ENCODE assay signal across 26 mouse cellular contexts in the genomic region with DNA sequence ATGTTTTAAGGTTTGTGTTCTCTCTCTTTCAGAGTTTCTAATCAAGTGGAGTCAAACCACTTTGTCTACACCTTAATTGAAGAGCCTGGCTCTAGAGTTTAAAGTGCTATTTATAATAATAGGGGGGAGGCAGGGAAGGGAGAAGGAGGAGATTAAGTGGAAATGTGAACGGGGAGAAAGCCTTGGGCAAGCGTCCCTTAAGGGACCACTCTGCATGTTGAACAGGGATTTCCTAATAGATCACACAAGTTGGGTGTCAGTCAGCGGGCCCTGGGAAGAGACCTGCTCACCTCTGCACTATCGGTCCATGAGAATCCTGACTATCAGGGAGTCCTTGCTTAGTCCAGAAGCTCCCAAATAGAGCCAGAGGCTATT. TPM values are rescaled to one million over a fixed set of nuclear protein-coding genes. Genes with fewer than 3 reads are reported as not detected.
DNase-seq lines count a peak whose midpoint lies in the region; ATAC-seq lines count a peak whose summit lies in the region.
"Had no signal": no experiment of that assay in that cellular context is flagged by ENCODE, and none has a peak within 500 bp of the region (broad histone marks: within the 10 kb centered on the region; RNA-seq: fewer than 3 reads in every experiment).

No protein-coding gene starts in this region.

- no peak; the same call in 1 of the 2 replicates for ATAC-seq in heart, embryonic 13.5 days (ENCODE audit: extremely low read depth, insufficient number of reproducible peaks, low FRiP score, low TSS enrichment)
- 0 out of 2 replicates have a peak, but pooled peaks have one; percentile 17 for ATAC-seq in midbrain, embryonic 15.5 days (replicated peaks)
- no peak for ATAC-seq in embryonic facial prominence, embryonic 12.5 days (ENCODE audit: insufficient number of reproducible peaks, insufficient read depth, low FRiP score, low TSS enrichment)
- ATAC-seq in frontal cortex, adult (ENCODE audit: low TSS enrichment), result no peak
- ATAC-seq: forebrain, embryonic 15.5 days; intestine, postnatal 0 days; Patski had no signal

- peaks cover 88% of the 10 kb centered on the region for H3K27me3 ChIP-seq in heart, embryonic 13.5 days (replicated peaks)
- H3K27me3 ChIP-seq in midbrain, embryonic 15.5 days (replicated peaks), result no peaks in the 10 kb centered on the region; the same call in 1 of the 2 replicates
- peaks cover 77% of the 10 kb centered on the region for H3K27me3 ChIP-seq in midbrain, embryonic 10.5 days (ENCODE audit: low read depth, poor library complexity, severe bottlenecking)
- no peaks in the 10 kb centered on the region for H3K27me3 ChIP-seq in embryonic facial prominence, embryonic 12.5 days
- H3K27me3 ChIP-seq: forebrain, embryonic 15.5 days; kidney, embryonic 15.5 days; neural tube, embryonic 13.5 days; Patski had no signal

- WGBS in heart, embryonic 13.5 days, result 13% methylated on average over 4 of the region's 4 CpGs
- 10% methylated on average over 4 of the region's 4 CpGs for WGBS in midbrain, embryonic 15.5 days
- WGBS in midbrain, embryonic 10.5 days, result 6% methylated on average over 4 of the region's 4 CpGs
- WGBS in embryonic facial prominence, embryonic 12.5 days, result 4% methylated on average over 4 of the region's 4 CpGs

- no peak for DNase-seq in heart, adult 18-20 months
- DNase-seq in midbrain, embryonic 10.5 days (ENCODE audit: low spot score), result no peak
- no peak for DNase-seq in layer of hippocampus, postnatal 14 days (ENCODE audit: low spot score in 2 of 2)
- DNase-seq: adrenal gland, postnatal 25 days; B cell, adult 2 months; cerebellum, adult 11 months; cerebellum, postnatal 10 days; gastrocnemius, postnatal 25 days; heart, postnatal 4 days; layer of hippocampus, postnatal 36 days; liver; right cerebral cortex, adult 18-20 months; thymus, postnatal 4 days had no signal

- H3K4me1 ChIP-seq in heart, embryonic 13.5 days, result peaks cover 31% of the 10 kb centered on the region
- H3K4me1 ChIP-seq in midbrain, embryonic 15.5 days, result peaks cover 5% of the 10 kb centered on the region; the same call in 1 of the 2 replicates
- H3K4me1 ChIP-seq in midbrain, embryonic 10.5 days, result peaks cover 36% of the 10 kb centered on the region
- peaks cover 19% of the 10 kb centered on the region for H3K4me1 ChIP-seq in embryonic facial prominence, embryonic 12.5 days

- H3K4me2 ChIP-seq in heart, embryonic 13.5 days, result peak overlapping the region; percentile 28
- H3K4me2 ChIP-seq in midbrain, embryonic 15.5 days, result no peak overlapping the region
- 0 out of 2 replicates have a peak overlapping the region, but pooled peaks have one; percentile 17 for H3K4me2 ChIP-seq in embryonic facial prominence, embryonic 12.5 days (replicated peaks)
- H3K4me2 ChIP-seq: forebrain, embryonic 15.5 days; kidney, embryonic 15.5 days; midbrain, embryonic 13.5 days; neural tube, embryonic 13.5 days had no signal

- H3K4me3 ChIP-seq in heart, embryonic 13.5 days, result no peak overlapping the region
- H3K4me3 ChIP-seq in midbrain, embryonic 15.5 days, result no peak overlapping the region
- no peak overlapping the region for H3K4me3 ChIP-seq in midbrain, embryonic 10.5 days
- no peak overlapping the region for H3K4me3 ChIP-seq in embryonic facial prominence, embryonic 12.5 days
- H3K4me3 ChIP-seq: forebrain, embryonic 15.5 days; heart, embryonic 10.5 days; kidney, embryonic 15.5 days; midbrain, embryonic 13.5 days; neural tube, embryonic 13.5 days had no signal

- H3K9me3 ChIP-seq in heart, embryonic 13.5 days, result no peaks in the 10 kb centered on the region
- no peaks in the 10 kb centered on the region for H3K9me3 ChIP-seq in midbrain, embryonic 15.5 days
- H3K9me3 ChIP-seq in midbrain, embryonic 10.5 days (replicated peaks), result no peaks in the 10 kb centered on the region
- H3K9me3 ChIP-seq in embryonic facial prominence, embryonic 12.5 days, result no peaks in the 10 kb centered on the region
- H3K9me3 ChIP-seq: forebrain, embryonic 15.5 days; heart, embryonic 10.5 days; kidney, embryonic 15.5 days; midbrain, embryonic 13.5 days; neural tube, embryonic 13.5 days had no signal

- H3K9ac ChIP-seq in heart, embryonic 13.5 days, result no peak overlapping the region
- no peak overlapping the region for H3K9ac ChIP-seq in midbrain, embryonic 15.5 days
- H3K9ac ChIP-seq in embryonic facial prominence, embryonic 12.5 days, result no peak overlapping the region
- H3K9ac ChIP-seq: forebrain, embryonic 15.5 days; kidney, embryonic 15.5 days; midbrain, embryonic 13.5 days; neural tube, embryonic 13.5 days had no signal

- H3K27ac ChIP-seq in heart, embryonic 13.5 days (replicated peaks), result no peak overlapping the region
- H3K27ac ChIP-seq in midbrain, embryonic 15.5 days, result no peak overlapping the region
- H3K27ac ChIP-seq in midbrain, embryonic 10.5 days (replicated peaks), result no peak overlapping the region
- H3K27ac ChIP-seq in embryonic facial prominence, embryonic 12.5 days, result no peak overlapping the region
- H3K27ac ChIP-seq: forebrain, embryonic 15.5 days; heart, embryonic 10.5 days; hindbrain, postnatal 0 days; kidney, embryonic 15.5 days; midbrain, embryonic 13.5 days; neural tube, embryonic 13.5 days had no signal

- no peaks in the 10 kb centered on the region for H3K36me3 ChIP-seq in heart, embryonic 13.5 days
- H3K36me3 ChIP-seq in midbrain, embryonic 15.5 days (replicated peaks), result no peaks in the 10 kb centered on the region
- H3K36me3 ChIP-seq in midbrain, embryonic 10.5 days, result no peaks in the 10 kb centered on the region
- H3K36me3 ChIP-seq in embryonic facial prominence, embryonic 12.5 days, result no peaks in the 10 kb centered on the region
- H3K36me3 ChIP-seq: forebrain, embryonic 15.5 days; heart, embryonic 10.5 days; kidney, embryonic 15.5 days; midbrain, embryonic 13.5 days; neural tube, embryonic 13.5 days had no signal

RNA-seq across cellular contexts. Expression of gene Fzd7, which starts 9.1 kb away (rescaled TPM):
- polyA plus RNA-seq in heart, embryonic 13.5 days (2015; fragmentation: Nextera tagmentation; extraction: Ambion mirVana), result 3.0 and 3.5 TPM in 2 replicates
- 1 to 10 TPM; 5.3 to 6.2 TPM for total RNA-seq in heart, adult 18-20 months (2021)
- 3.0 and 3.3 TPM in 2 replicates for polyA plus RNA-seq in midbrain, embryonic 15.5 days (2015; fragmentation: Nextera tagmentation; extraction: Ambion mirVana)
- polyA plus RNA-seq in midbrain, embryonic 10.5 days (2016; fragmentation: Nextera tagmentation; extraction: Ambion mirVana), result 5.9 and 8.6 TPM in 2 replicates
- polyA plus RNA-seq in embryonic facial prominence, embryonic 12.5 days (2016; fragmentation: Nextera tagmentation; extraction: Ambion mirVana), result 26.3 and 28.5 TPM in 2 replicates
- total RNA-seq in layer of hippocampus, postnatal 14 days (2021), result 1 to 10 TPM; 4.7 to 7.0 TPM

RNA-seq across cellular contexts. Expression of gene Gm973, which starts 42.9 kb away (rescaled TPM):
- 0.48 TPM in 1 of 2 replicates, not detected in the other for polyA plus RNA-seq in heart, embryonic 13.5 days (2015; fragmentation: Nextera tagmentation; extraction: Ambion mirVana)
- total RNA-seq in heart, adult 18-20 months (2021), result under 1 TPM in 1 of 2 experiments, not detected in 1; 0.85 TPM
- polyA plus RNA-seq in midbrain, embryonic 15.5 days (2015; fragmentation: Nextera tagmentation; extraction: Ambion mirVana), result 10.9 and 14.8 TPM in 2 replicates
- polyA plus RNA-seq in midbrain, embryonic 10.5 days (2016; fragmentation: Nextera tagmentation; extraction: Ambion mirVana), result 9.0 and 9.4 TPM in 2 replicates
- 0.67 and 0.82 TPM in 2 replicates for polyA plus RNA-seq in embryonic facial prominence, embryonic 12.5 days (2016; fragmentation: Nextera tagmentation; extraction: Ambion mirVana)
- 10 to 100 TPM; 10.2 to 11.5 TPM for total RNA-seq in layer of hippocampus, postnatal 14 days (2021)
- total RNA-seq: heart, postnatal 4 days had no signal
- polyA plus RNA-seq: liver, embryonic 16.5 days had no signal
